Mouse (Mus musculus) midbrain, embryonic 14.5 days (tissue): ENCODE measurements at regions not wholly inside any gene's neighbourhood (a gene's known extent, or its start where the extent isn't known, plus 50 kb on each side); places are given as distances from the start of the nearest gene placed in this dataset.
A peak's percentile ranks its signal among the peaks of the same experiment; 100 is the strongest.

Experiments used
- ATAC-seq: fragments of 200-750 bp; cut with Nextera tagmentation; 2 replicates; pipeline ENCODE4 v1.8.0; 2017; ENCODE audit warnings: moderate number of reproducible peaks, moderate library complexity; ENCODE audit not compliant: low FRiP score, low TSS enrichment
- DNase-seq: peaks from one replicate; pipeline ENCODE4 v3.0.0-alpha.2; 2015
- H3K27ac ChIP-seq: fragments of 300-500 bp; sonication (generic); replicated peaks from 2 replicates; pipeline ENCODE4 v1.5.1; 2014; ENCODE audit warnings: mild to moderate bottlenecking, low read depth, low read length, moderate library complexity
- H3K27me3 ChIP-seq: fragments of 300-500 bp; sonication (generic); 2 replicates; pipeline ENCODE4 v1.6.1; 2014; ENCODE audit warnings: low read length, control low read depth, mixed read lengths; ENCODE audit not compliant: control insufficient read depth, insufficient read depth
- H3K36me3 ChIP-seq: fragments of 300-500 bp; sonication (generic); 2 replicates; pipeline ENCODE4 v1.6.1; 2014; ENCODE audit warnings: low read length, control low read depth; ENCODE audit not compliant: control insufficient read depth, insufficient read depth
- H3K4me1 ChIP-seq: fragments of 300-500 bp; sonication (generic); 2 replicates; pipeline ENCODE4 v1.6.1; 2014; ENCODE audit warnings: mild to moderate bottlenecking, antibody characterized with exemption, low read length, control low read depth; ENCODE audit not compliant: control insufficient read depth, insufficient read depth
- H3K4me2 ChIP-seq: fragments of 300-500 bp; sonication (generic); 2 replicates; pipeline ENCODE4 v1.6.1; 2014; ENCODE audit warnings: mild to moderate bottlenecking, low read length, moderate library complexity
- H3K4me3 ChIP-seq: fragments of 300-500 bp; sonication (generic); replicated peaks from 2 replicates; pipeline ENCODE4 v1.5.1; 2014; ENCODE audit warnings: low read depth, low read length
- H3K9ac ChIP-seq: fragments of 300-500 bp; sonication (generic); replicated peaks from 2 replicates; pipeline ENCODE4 v1.6.1; 2014; ENCODE audit warnings: mild to moderate bottlenecking, low read length, moderate library complexity
- H3K9me3 ChIP-seq: fragments of 300-500 bp; sonication (generic); 2 replicates; pipeline ENCODE4 v1.6.1; 2016; ENCODE audit warnings: low read length, control low read depth, mixed read lengths; ENCODE audit not compliant: control insufficient read depth
- WGBS: fragments of 180-500 bp; shearing (Covaris S2); extraction: QIAGEN DNeasy Blood & Tissue Kit; methylation state at CpG from one replicate; pipeline ENCODE4 v1.1.7; 2014; 5-methylcytosine and 5-hydroxymethylcytosine counted together

- peak; percentile 22 for DNase-seq
- ATAC-seq = no peak
- no peaks in the 10 kb centered on the region for H3K36me3 ChIP-seq
- no peak overlapping the region for H3K27ac ChIP-seq
- 79% methylated on average over 14 of the region's 14 CpGs for WGBS
- H3K9me3 ChIP-seq = no peaks in the 10 kb centered on the region
- no peaks in the 10 kb centered on the region for H3K27me3 ChIP-seq
- no peaks in the 10 kb centered on the region for H3K4me1 ChIP-seq
- H3K4me2 ChIP-seq = no peak overlapping the region
- H3K4me3 ChIP-seq = no peak overlapping the region
- no peak overlapping the region for H3K9ac ChIP-seq
Observed at GRCm38 (mm10) chr6:143751076-143752070, 584.4 kb downstream of the Etnk1 start.

- DNase-seq (no peak), ATAC-seq (no peak)
- no peaks in the 10 kb centered on the region for H3K36me3 ChIP-seq
- H3K9ac ChIP-seq = no peak overlapping the region
- H3K4me1 ChIP-seq = no peaks in the 10 kb centered on the region
- 78% methylated on average over 3 of the region's 3 CpGs for WGBS
- no peak overlapping the region for H3K4me3 ChIP-seq
- H3K27me3 ChIP-seq = no peaks in the 10 kb centered on the region
- no peak overlapping the region for H3K4me2 ChIP-seq
- no peaks in the 10 kb centered on the region for H3K9me3 ChIP-seq
- no peak overlapping the region for H3K27ac ChIP-seq
Observed at GRCm38 (mm10) chr6:143757462-143757861, 590.4 kb downstream of the Etnk1 start.

GRCm38 (mm10) chr6:143768115-143768514 is 601.1 kb downstream of the Etnk1 start:
- Histone ChIP-seq H3K4me3 (no peak overlapping the region), H3K27ac (no peak overlapping the region), H3K9ac (no peak overlapping the region), H3K36me3 (no peaks in the 10 kb centered on the region), H3K27me3 (no peaks in the 10 kb centered on the region), H3K9me3 (peaks cover 7% of the 10 kb centered on the region), H3K4me1 (no peaks in the 10 kb centered on the region), H3K4me2 (no peak overlapping the region)
- ATAC-seq (no peak), DNase-seq (no peak)
- 88% methylated on average over 2 of the region's 2 CpGs for WGBS
